Mouse (Mus musculus) myocyte (in vitro differentiated cells): ENCODE results near the gene Kank1. TPM values are rescaled to one million over a fixed set of nuclear protein-coding genes. Genes with fewer than 3 reads are reported as not detected.

Experiments used
- H3K27me3 ChIP-seq: one replicate; pipeline ENCODE4 v1.6.1; 2011; ENCODE audit not compliant: control insufficient read depth, insufficient read depth, insufficient read length
- H3K36me3 ChIP-seq: one replicate; pipeline ENCODE4 v1.6.1; 2011; ENCODE audit not compliant: control insufficient read depth, insufficient read depth
- H3K4me2 ChIP-seq: one replicate; pipeline ENCODE4 v1.6.1; 2011; ENCODE audit warnings: low read depth, control low read depth
- H3K4me3 ChIP-seq: one replicate; pipeline ENCODE4 v1.5.1; 2011; ENCODE audit warnings: mild to moderate bottlenecking, control low read depth, moderate library complexity
- H3K79me2 ChIP-seq: one replicate; pipeline ENCODE4 v1.6.1; 2011; ENCODE audit not compliant: control insufficient read depth, insufficient read depth
- H3ac ChIP-seq: one replicate; pipeline ENCODE4 v1.6.1; 2011; ENCODE audit not compliant: control insufficient read depth, insufficient read length
- CEBPB ChIP-seq: IDR thresholded peaks from 2 replicates; pipeline ENCODE4 v1.6.1; 2011; ENCODE audit warnings: mild to moderate bottlenecking, moderate library complexity; ENCODE audit not compliant: poor library complexity, insufficient read depth, severe bottlenecking
- E2F4 ChIP-seq: IDR thresholded peaks from one replicate; pipeline ENCODE4 v1.6.1; 2011; ENCODE audit warnings: mild to moderate bottlenecking, control low read depth, moderate library complexity; ENCODE audit not compliant: insufficient read depth
- MAX ChIP-seq: IDR thresholded peaks from one replicate; pipeline ENCODE4 v1.6.1; 2011; ENCODE audit warnings: low read depth, mild to moderate bottlenecking, control low read depth
- MYOD1 ChIP-seq, 3 experiments: IDR thresholded peaks; one replicate each; pipeline ENCODE4 v1.6.1; 2011; ENCODE audit warnings: control low read depth in 2 of 3, low read depth in 2 of 3, mild to moderate bottlenecking in 2 of 3, moderate library complexity in 1 of 3; ENCODE audit not compliant: insufficient read length in 2 of 3, control insufficient read depth in 1 of 3
- MYOG ChIP-seq, 3 experiments: IDR thresholded peaks; one replicate each; pipeline ENCODE4 v1.6.1; 2011; ENCODE audit warnings: control low read depth in 2 of 3, low read depth in 2 of 3, mild to moderate bottlenecking in 2 of 3; ENCODE audit not compliant: insufficient read length in 2 of 3, control insufficient read depth in 1 of 3, insufficient read depth in 1 of 3
- POLR2A ChIP-seq: IDR thresholded peaks from one replicate; pipeline ENCODE4 v1.6.1; 2011; ENCODE audit warnings: low read depth, mild to moderate bottlenecking, control low read depth, moderate library complexity; ENCODE audit not compliant: insufficient read length
- POLR2AphosphoS2 ChIP-seq: IDR thresholded peaks from one replicate; pipeline ENCODE4 v1.6.1; 2011; ENCODE audit warnings: low read depth, control low read depth; ENCODE audit not compliant: insufficient read length
- REST ChIP-seq: IDR thresholded peaks from one replicate; pipeline ENCODE4 v1.6.1; 2011; ENCODE audit warnings: mild to moderate bottlenecking, control low read depth, moderate library complexity; ENCODE audit not compliant: insufficient read depth, insufficient read length
- SRF ChIP-seq: IDR thresholded peaks from one replicate; pipeline ENCODE4 v1.6.1; 2011; ENCODE audit warnings: low read depth; ENCODE audit not compliant: control insufficient read depth, insufficient read length
- TCF12 ChIP-seq: IDR thresholded peaks from one replicate; pipeline ENCODE4 v1.6.1; 2011; ENCODE audit warnings: mild to moderate bottlenecking, control low read depth; ENCODE audit not compliant: poor library complexity, insufficient read depth, severe bottlenecking
- TCF3 ChIP-seq: IDR thresholded peaks from one replicate; pipeline ENCODE4 v1.6.1; 2011; ENCODE audit warnings: low read depth, control low read depth; ENCODE audit not compliant: insufficient read length
- USF1 ChIP-seq: IDR thresholded peaks from one replicate; pipeline ENCODE4 v1.6.1; 2011; ENCODE audit warnings: low read depth, mild to moderate bottlenecking, control low read depth, moderate library complexity
- polyA plus RNA-seq: library from polyadenylated mRNA; unstranded; fragments of >200 nt; fragmentation: generic; extraction: Trizol; gene quantifications from one replicate; pipeline ENCODE4 v1.2.1, GENCODE M21; 2012; ENCODE audit warnings: missing spikeins

Kank1 gene
- polyA plus RNA-seq, 1 experiment: 4.3 TPM

DNA sequence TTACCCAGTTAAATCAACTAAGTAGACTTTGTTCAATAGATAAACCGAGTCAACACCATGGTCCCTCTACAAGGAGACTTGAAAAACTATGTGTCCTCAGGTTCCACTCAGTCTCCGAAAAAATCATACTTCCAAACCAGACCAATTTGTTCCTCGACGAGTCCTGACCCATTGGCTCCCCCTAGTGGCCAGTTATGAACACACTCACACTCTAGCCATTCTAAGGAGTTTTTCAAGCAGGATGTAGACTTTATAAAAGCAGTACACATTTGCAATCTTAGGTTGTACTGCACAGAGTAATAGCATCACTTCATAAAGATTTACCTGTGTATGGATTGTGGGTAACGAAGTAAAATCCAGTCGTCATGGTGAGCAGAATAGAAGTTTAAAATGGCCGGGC, 208.3 kb downstream of the Kank1 start:
- Histone ChIP-seq H3K27me3 (no peaks in the 10 kb centered on the region), H3K36me3 (no peaks in the 10 kb centered on the region), H3K79me2 (no peaks in the 10 kb centered on the region), H3ac (no peak overlapping the region), H3K4me2 (no peak overlapping the region), H3K4me3 (no peak overlapping the region)
- no peak for TF ChIP-seq USF1
- no peak for TF ChIP-seq MYOG (IDR thresholded peaks at IDR 0.05; ENCODE audit: control insufficient read depth in 1 of 3, insufficient read depth in 1 of 3, insufficient read length in 2 of 3, low read depth in 2 of 3)
- no peak for TF ChIP-seq POLR2A
- TF ChIP-seq E2F4: no peak
- no peak for TF ChIP-seq TCF12
- no peak for TF ChIP-seq TCF3

GRCm38 (mm10) chr19:25445842-25446241, 209.1 kb downstream of the Kank1 start:
- Histone ChIP-seq H3ac (no peak overlapping the region), H3K36me3 (no peaks in the 10 kb centered on the region), H3K4me2 (no peak overlapping the region), H3K79me2 (no peaks in the 10 kb centered on the region), H3K4me3 (no peak overlapping the region), H3K27me3 (no peaks in the 10 kb centered on the region)
- no peak for TF ChIP-seq MYOD1 (IDR thresholded peaks at IDR 0.05; ENCODE audit: control insufficient read depth in 1 of 3, insufficient read length in 2 of 3, low read depth in 2 of 3)
- TF ChIP-seq POLR2A: no peak
- TF ChIP-seq POLR2AphosphoS2: no peak
- TF ChIP-seq MYOG (IDR thresholded peaks at IDR 0.05; ENCODE audit: control insufficient read depth in 1 of 3, insufficient read depth in 1 of 3, insufficient read length in 2 of 3, low read depth in 2 of 3): no peak
- TF ChIP-seq USF1: no peak
- TF ChIP-seq E2F4: no peak
- no peak for TF ChIP-seq CEBPB
- no peak for TF ChIP-seq SRF
- TF ChIP-seq REST: no peak
- TF ChIP-seq TCF3: no peak
- no peak for TF ChIP-seq TCF12
- TF ChIP-seq MAX: no peak

DNA sequence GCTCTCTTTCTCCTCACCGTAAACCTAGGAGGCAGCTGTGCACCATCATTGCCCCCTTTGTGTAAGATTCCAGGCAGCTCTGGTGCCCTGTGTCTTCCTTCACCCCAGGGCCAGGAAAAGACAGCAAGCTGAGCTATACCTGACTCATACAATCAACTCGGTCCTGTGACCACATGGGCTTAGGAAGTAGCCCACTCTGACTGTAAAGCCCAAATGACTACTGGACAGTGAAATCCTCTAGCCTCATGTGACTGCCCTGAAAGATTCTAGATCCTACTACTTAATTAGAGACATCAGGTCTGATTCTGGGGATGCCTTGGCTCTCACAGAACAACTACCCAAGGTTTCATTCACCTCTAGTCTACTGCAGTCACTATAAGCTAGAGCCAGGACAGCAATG, 209.9 kb downstream of the Kank1 start:
- Histone ChIP-seq H3ac (no peak overlapping the region), H3K4me2 (no peak overlapping the region), H3K4me3 (no peak overlapping the region), H3K79me2 (no peaks in the 10 kb centered on the region), H3K27me3 (no peaks in the 10 kb centered on the region), H3K36me3 (no peaks in the 10 kb centered on the region)
- TF ChIP-seq MYOG (IDR thresholded peaks at IDR 0.05; ENCODE audit: control insufficient read depth in 1 of 3, insufficient read depth in 1 of 3, insufficient read length in 2 of 3, low read depth in 2 of 3) (no peak), REST (no peak), POLR2AphosphoS2 (no peak), CEBPB (no peak), TCF3 (no peak)

GRCm38 (mm10) chr19:25447373-25447772, 210.6 kb downstream of the Kank1 start:
- H3K79me2 ChIP-seq: no peaks in the 10 kb centered on the region
- H3K4me3 ChIP-seq: no peak overlapping the region
- H3K27me3 ChIP-seq: no peaks in the 10 kb centered on the region
- TF ChIP-seq E2F4 (no peak), USF1 (no peak), TCF3 (no peak), MYOD1 (IDR thresholded peaks at IDR 0.05; ENCODE audit: control insufficient read depth in 1 of 3, insufficient read length in 2 of 3, low read depth in 2 of 3) (no peak), POLR2AphosphoS2 (no peak), SRF (no peak), MAX (no peak), MYOG (IDR thresholded peaks at IDR 0.05; ENCODE audit: control insufficient read depth in 1 of 3, insufficient read depth in 1 of 3, insufficient read length in 2 of 3, low read depth in 2 of 3) (no peak), CEBPB (no peak), REST (no peak), TCF12 (no peak), POLR2A (no peak)
- no peaks in the 10 kb centered on the region for H3K36me3 ChIP-seq
- no peak overlapping the region for H3K4me2 ChIP-seq
- no peak overlapping the region for H3ac ChIP-seq

DNA sequence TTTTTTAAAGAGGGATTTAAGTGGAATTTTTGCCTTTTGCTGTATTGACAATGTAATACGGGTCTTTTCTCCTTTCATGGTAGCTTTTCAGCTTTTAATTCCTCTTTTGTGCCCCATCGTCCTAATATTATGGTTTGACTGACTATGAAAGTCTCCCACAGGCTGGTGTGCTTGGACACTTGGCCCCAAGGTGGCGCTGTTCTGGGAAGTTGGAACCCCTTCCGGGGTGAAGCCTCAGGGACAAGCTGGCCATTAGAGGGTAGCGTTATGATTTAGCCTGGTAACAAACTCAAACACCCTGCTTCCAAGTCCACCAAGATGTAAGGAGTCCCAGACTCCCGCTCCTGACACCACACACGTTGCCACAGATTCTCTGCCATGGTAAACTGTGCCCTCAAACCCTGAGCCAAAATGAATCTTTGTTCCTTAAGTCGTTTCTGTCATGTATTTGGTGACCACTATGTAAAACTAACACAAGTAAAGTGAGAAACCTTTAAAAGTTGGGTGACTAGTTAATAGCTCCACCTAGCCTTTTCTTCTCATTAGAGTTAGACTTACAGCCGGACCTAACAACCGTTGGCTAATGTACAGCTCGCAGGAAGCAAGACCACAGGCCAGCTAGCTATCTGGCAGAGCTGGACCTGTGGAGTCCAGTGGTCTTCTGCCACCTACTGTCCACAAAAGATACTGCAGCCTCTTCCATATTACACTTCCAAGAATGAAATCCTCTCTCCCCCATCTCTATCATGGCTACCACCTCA, 214.3 kb downstream of the Kank1 start:
- no peaks in the 10 kb centered on the region for H3K79me2 ChIP-seq
- TF ChIP-seq USF1 (no peak), MYOG (IDR thresholded peaks at IDR 0.05; ENCODE audit: control insufficient read depth in 1 of 3, insufficient read depth in 1 of 3, insufficient read length in 2 of 3, low read depth in 2 of 3) (no peak), POLR2A (no peak), TCF12 (no peak), SRF (no peak), MAX (no peak), POLR2AphosphoS2 (no peak), REST (no peak), E2F4 (no peak), MYOD1 (IDR thresholded peaks at IDR 0.05; ENCODE audit: control insufficient read depth in 1 of 3, insufficient read length in 2 of 3, low read depth in 2 of 3) (no peak), TCF3 (no peak), CEBPB (no peak)

More for the DNA sequence above, 214.3 kb downstream of the Kank1 start:
- H3ac ChIP-seq: no peak overlapping the region
- H3K36me3 ChIP-seq: no peaks in the 10 kb centered on the region
- H3K27me3 ChIP-seq: no peaks in the 10 kb centered on the region
- no peak overlapping the region for H3K4me2 ChIP-seq
- no peak overlapping the region for H3K4me3 ChIP-seq
